Mouse (Mus musculus): ENCODE data around the gene Lmf1. TPM values are rescaled to one million over a fixed set of nuclear protein-coding genes. Genes with fewer than 3 reads are reported as not detected.

Lmf1 gene
- polyA plus RNA-seq, 1 experiment = 19.2 TPM

- Histone ChIP-seq H3K4me1 (ENCODE audit: control insufficient read depth, insufficient read depth, low read length) (no peaks in the 10 kb centered on the region), H3K27ac (ENCODE audit: insufficient read depth, low read length) (no peak overlapping the region)
Measured at GRCm38 (mm10) chr17:25647901-25648300, 69.0 kb downstream of the Lmf1 start.

GRCm38 (mm10) chr17:25648678-25649216 is 69.9 kb downstream of the Lmf1 start:
- no peaks in the 10 kb centered on the region for H3K4me1 ChIP-seq (ENCODE audit: control insufficient read depth, insufficient read depth, low read length)
- no peak overlapping the region for H3K27ac ChIP-seq (ENCODE audit: insufficient read depth, low read length)
- TF ChIP-seq CTCF (IDR thresholded peaks at IDR 0.05; ENCODE audit: borderline replicate concordance, insufficient read depth, low read length) (no peak), POLR2A (IDR thresholded peaks at IDR 0.05; ENCODE audit: low read depth, low read length) (no peak)
- no peak overlapping the region for H3K4me3 ChIP-seq (ENCODE audit: insufficient read depth, low read length)

More at GRCm38 (mm10) chr17:25647901-25648300, 69.0 kb downstream of the Lmf1 start:
- TF ChIP-seq POLR2A (IDR thresholded peaks at IDR 0.05; ENCODE audit: low read depth, low read length) = no peak
- no peak for TF ChIP-seq CTCF (IDR thresholded peaks at IDR 0.05; ENCODE audit: borderline replicate concordance, insufficient read depth, low read length)
- no peak overlapping the region for H3K4me3 ChIP-seq (ENCODE audit: insufficient read depth, low read length)

- H3K27ac ChIP-seq (ENCODE audit: insufficient read depth, low read length) = no peak overlapping the region
- no peak overlapping the region for H3K4me3 ChIP-seq (ENCODE audit: insufficient read depth, low read length)
- TF ChIP-seq CTCF (IDR thresholded peaks at IDR 0.05; ENCODE audit: borderline replicate concordance, insufficient read depth, low read length) (no peak), POLR2A (IDR thresholded peaks at IDR 0.05; ENCODE audit: low read depth, low read length) (no peak)
- H3K4me1 ChIP-seq (ENCODE audit: control insufficient read depth, insufficient read depth, low read length) = no peaks in the 10 kb centered on the region
Measured at GRCm38 (mm10) chr17:25650726-25651125, 71.8 kb downstream of the Lmf1 start.

GRCm38 (mm10) chr17:25652272-25652671 is 73.4 kb downstream of the Lmf1 start:
- H3K4me3 ChIP-seq (ENCODE audit: insufficient read depth, low read length) = no peak overlapping the region
- H3K4me1 ChIP-seq (ENCODE audit: control insufficient read depth, insufficient read depth, low read length) = no peaks in the 10 kb centered on the region
- TF ChIP-seq CTCF (IDR thresholded peaks at IDR 0.05; ENCODE audit: borderline replicate concordance, insufficient read depth, low read length) = no peak
- no peak for TF ChIP-seq POLR2A (IDR thresholded peaks at IDR 0.05; ENCODE audit: low read depth, low read length)
- no peak overlapping the region for H3K27ac ChIP-seq (ENCODE audit: insufficient read depth, low read length)

GRCm38 (mm10) chr17:25656142-25656825 is 77.4 kb downstream of the Lmf1 start:
- no peak for TF ChIP-seq POLR2A (IDR thresholded peaks at IDR 0.05; ENCODE audit: low read depth, low read length)
- no peak for TF ChIP-seq CTCF (IDR thresholded peaks at IDR 0.05; ENCODE audit: borderline replicate concordance, insufficient read depth, low read length)
- Histone ChIP-seq H3K4me3 (ENCODE audit: insufficient read depth, low read length) (no peak overlapping the region), H3K27ac (ENCODE audit: insufficient read depth, low read length) (no peak overlapping the region), H3K4me1 (ENCODE audit: control insufficient read depth, insufficient read depth, low read length) (no peaks in the 10 kb centered on the region)

- H3K4me1 ChIP-seq (ENCODE audit: control insufficient read depth, insufficient read depth, low read length) = no peaks in the 10 kb centered on the region
- H3K27ac ChIP-seq (ENCODE audit: insufficient read depth, low read length) = no peak overlapping the region
- H3K4me3 ChIP-seq (ENCODE audit: insufficient read depth, low read length) = no peak overlapping the region
- no peak for TF ChIP-seq CTCF (IDR thresholded peaks at IDR 0.05; ENCODE audit: borderline replicate concordance, insufficient read depth, low read length)
- no peak for TF ChIP-seq POLR2A (IDR thresholded peaks at IDR 0.05; ENCODE audit: low read depth, low read length)
Measured at GRCm38 (mm10) chr17:25656826-25657189, 77.9 kb downstream of the Lmf1 start.

GRCm38 (mm10) chr17:25663213-25663835 is 84.4 kb downstream of the Lmf1 start:
- H3K27ac ChIP-seq (ENCODE audit: insufficient read depth, low read length) = no peak overlapping the region
- no peak overlapping the region for H3K4me3 ChIP-seq (ENCODE audit: insufficient read depth, low read length)
- TF ChIP-seq POLR2A (IDR thresholded peaks at IDR 0.05; ENCODE audit: low read depth, low read length) (no peak), CTCF (IDR thresholded peaks at IDR 0.05; ENCODE audit: borderline replicate concordance, insufficient read depth, low read length) (no peak)
- H3K4me1 ChIP-seq (ENCODE audit: control insufficient read depth, insufficient read depth, low read length) = no peaks in the 10 kb centered on the region

- Histone ChIP-seq H3K27ac (ENCODE audit: insufficient read depth, low read length) (no peak overlapping the region), H3K4me1 (ENCODE audit: control insufficient read depth, insufficient read depth, low read length) (no peaks in the 10 kb centered on the region), H3K4me3 (ENCODE audit: insufficient read depth, low read length) (no peak overlapping the region)
- no peak for TF ChIP-seq CTCF (IDR thresholded peaks at IDR 0.05; ENCODE audit: borderline replicate concordance, insufficient read depth, low read length)
- no peak for TF ChIP-seq POLR2A (IDR thresholded peaks at IDR 0.05; ENCODE audit: low read depth, low read length)
Measured at GRCm38 (mm10) chr17:25665485-25665884, 86.6 kb downstream of the Lmf1 start.

- H3K27ac ChIP-seq (ENCODE audit: insufficient read depth, low read length) = no peak overlapping the region
- no peak overlapping the region for H3K4me3 ChIP-seq (ENCODE audit: insufficient read depth, low read length)
- no peaks in the 10 kb centered on the region for H3K4me1 ChIP-seq (ENCODE audit: control insufficient read depth, insufficient read depth, low read length)
- no peak for TF ChIP-seq CTCF (IDR thresholded peaks at IDR 0.05; ENCODE audit: borderline replicate concordance, insufficient read depth, low read length)
- no peak for TF ChIP-seq POLR2A (IDR thresholded peaks at IDR 0.05; ENCODE audit: low read depth, low read length)
Measured at GRCm38 (mm10) chr17:25665891-25666290, 87.0 kb downstream of the Lmf1 start.

- Histone ChIP-seq H3K4me1 (ENCODE audit: control insufficient read depth, insufficient read depth, low read length) (no peaks in the 10 kb centered on the region), H3K4me3 (ENCODE audit: insufficient read depth, low read length) (no peak overlapping the region), H3K27ac (ENCODE audit: insufficient read depth, low read length) (no peak overlapping the region)
- TF ChIP-seq POLR2A (IDR thresholded peaks at IDR 0.05; ENCODE audit: low read depth, low read length) (no peak), CTCF (IDR thresholded peaks at IDR 0.05; ENCODE audit: borderline replicate concordance, insufficient read depth, low read length) (no peak)
Measured at GRCm38 (mm10) chr17:25668481-25669055, 89.7 kb downstream of the Lmf1 start.

Measured in embryonic fibroblast, embryonic 13.5 days (primary cell).